Mouse (Mus musculus) heart, embryonic 12.5 days (tissue): ENCODE data around the gene Rps19. TPM values are rescaled to one million over a fixed set of nuclear protein-coding genes. Genes with fewer than 3 reads are reported as not detected.
"Not testable (repeated sequence)": the region's sequence is repeated elsewhere in the genome, so short reads cannot be mapped to it uniquely, and the experiment has no call there.

Experiments
- ATAC-seq: fragments of 200-750 bp; cut with Nextera tagmentation; 2 replicates; pipeline ENCODE4 v1.8.0; 2017; ENCODE audit warnings: moderate TSS enrichment, moderate library complexity; ENCODE audit not compliant: insufficient number of reproducible peaks, low FRiP score
- H3K27ac ChIP-seq: fragments of 300-500 bp; sonication (generic); 2 replicates; pipeline ENCODE4 v1.5.1; 2016; ENCODE audit warnings: mild to moderate bottlenecking, moderate library complexity; ENCODE audit not compliant: poor library complexity, severe bottlenecking
- H3K27me3 ChIP-seq: fragments of 300-500 bp; sonication (generic); replicated peaks from 2 replicates; pipeline ENCODE4 v1.6.1; 2016; ENCODE audit warnings: mild to moderate bottlenecking, moderate library complexity
- H3K36me3 ChIP-seq: fragments of 300-500 bp; sonication (generic); 2 replicates; pipeline ENCODE4 v1.6.1; 2016; ENCODE audit warnings: mild to moderate bottlenecking, moderate library complexity
- H3K4me1 ChIP-seq: fragments of 300-500 bp; sonication (generic); replicated peaks from 2 replicates; pipeline ENCODE4 v1.6.1; 2016; ENCODE audit warnings: mild to moderate bottlenecking
- H3K4me2 ChIP-seq: fragments of 300-500 bp; sonication (generic); 2 replicates; pipeline ENCODE4 v1.6.1; 2016; ENCODE audit warnings: mild to moderate bottlenecking, moderate library complexity
- H3K4me3 ChIP-seq: fragments of 300-500 bp; sonication (generic); 2 replicates; pipeline ENCODE4 v1.5.1; 2016; ENCODE audit warnings: mild to moderate bottlenecking
- H3K9ac ChIP-seq: fragments of 300-500 bp; sonication (generic); 2 replicates; pipeline ENCODE4 v1.6.1; 2016; ENCODE audit warnings: mild to moderate bottlenecking, moderate library complexity
- H3K9me3 ChIP-seq: fragments of 300-500 bp; sonication (generic); replicated peaks from 2 replicates; pipeline ENCODE4 v1.6.1; 2016; ENCODE audit warnings: mild to moderate bottlenecking, moderate library complexity
- WGBS: fragments of 180-500 bp; shearing (Covaris S2); methylation state at CpG from one replicate; pipeline ENCODE4 v1.1.7; 2016; 5-methylcytosine and 5-hydroxymethylcytosine counted together
- polyA plus RNA-seq: library from polyadenylated mRNA; unstranded; fragments of >200 nt; fragmentation: Nextera tagmentation; extraction: Ambion mirVana; gene quantifications from 2 replicates; pipeline ENCODE4 v1.2.1, GENCODE M21; 2016

Rps19 gene
- polyA plus RNA-seq, result 1,145 and 1,216 TPM in 2 replicates

- Histone ChIP-seq H3K36me3 (peaks cover 38% of the 10 kb centered on the region), H3K4me1 (peaks cover 27% of the 10 kb centered on the region), H3K4me2 (peak within 1 kb of the TSS; percentile 85), H3K9me3 (no peaks in the 10 kb centered on the region), H3K4me3 (peak within 1 kb of the TSS; percentile 93), H3K27ac (peak within 1 kb of the TSS; percentile 85), H3K9ac (peak within 1 kb of the TSS; percentile 99), H3K27me3 (no peaks in the 10 kb centered on the region)
- under 1% methylated on average over 57 of the region's 57 CpGs for WGBS
- peak; percentile 94 for ATAC-seq
Measured at GRCm38 (mm10) chr7:24883896-24884692, at the start of gene Rps19. Gene Rps19, plus strand, starts transcription at chr7:24884371.

- WGBS, result 65% methylated on average over 12 of the region's 13 CpGs
- H3K27me3 ChIP-seq, ATAC-seq, H3K4me1 ChIP-seq, H3K9ac ChIP-seq, H3K4me3 ChIP-seq, H3K4me2 ChIP-seq, H3K9me3 ChIP-seq, H3K36me3 ChIP-seq, H3K27ac ChIP-seq: not testable (repeated sequence)
Measured at GRCm38 (mm10) chr7:24838732-24839409, 45.3 kb upstream of the Rps19 start.

- no peak overlapping the region for H3K4me2 ChIP-seq
- H3K9ac ChIP-seq, result no peak overlapping the region
- ATAC-seq, result no peak
- H3K36me3 ChIP-seq, result no peaks in the 10 kb centered on the region
- no peaks in the 10 kb centered on the region; the same call in 1 of the 2 replicates for H3K27me3 ChIP-seq
- WGBS, result 70% methylated on average over 8 of the region's 8 CpGs
- H3K4me3 ChIP-seq, result no peak overlapping the region
- H3K9me3 ChIP-seq, result no peaks in the 10 kb centered on the region
- no peaks in the 10 kb centered on the region for H3K4me1 ChIP-seq
- no peak overlapping the region for H3K27ac ChIP-seq
Measured at GRCm38 (mm10) chr7:24839410-24839808, 44.8 kb upstream of the Rps19 start.

- 53% methylated on average over 3 of the region's 3 CpGs for WGBS
- H3K4me2 ChIP-seq, result no peak overlapping the region
- no peak overlapping the region for H3K27ac ChIP-seq
- H3K4me1 ChIP-seq, result no peaks in the 10 kb centered on the region
- ATAC-seq, result no peak
- H3K36me3 ChIP-seq, result no peaks in the 10 kb centered on the region
- H3K4me3 ChIP-seq, result no peak overlapping the region
- H3K27me3 ChIP-seq, result no peaks in the 10 kb centered on the region; the same call in 1 of the 2 replicates
- no peak overlapping the region for H3K9ac ChIP-seq
- H3K9me3 ChIP-seq, result no peaks in the 10 kb centered on the region
Measured at GRCm38 (mm10) chr7:24840331-24840730, 43.8 kb upstream of the Rps19 start.

- ATAC-seq, result no peak
- H3K9me3 ChIP-seq, result no peaks in the 10 kb centered on the region
- 73% methylated on average over 4 of the region's 4 CpGs for WGBS
Measured at GRCm38 (mm10) chr7:24841009-24841408, 43.2 kb upstream of the Rps19 start.

GRCm38 (mm10) chr7:24844144-24844543 lies 40.0 kb upstream of the Rps19 start:
- Histone ChIP-seq H3K27ac (no peak overlapping the region), H3K9me3 (no peaks in the 10 kb centered on the region), H3K4me2 (no peak overlapping the region), H3K4me1 (0 out of 2 replicates have a peak, but pooled peaks cover 3% of the 10 kb centered on the region), H3K36me3 (no peaks in the 10 kb centered on the region), H3K9ac (no peak overlapping the region), H3K27me3 (no peaks in the 10 kb centered on the region; the same call in 1 of the 2 replicates), H3K4me3 (no peak overlapping the region)
- 43% methylated on average over 5 of the region's 5 CpGs for WGBS
- no peak for ATAC-seq

More at GRCm38 (mm10) chr7:24841009-24841408, 43.2 kb upstream of the Rps19 start:
- Histone ChIP-seq H3K4me2 (no peak overlapping the region), H3K36me3 (no peaks in the 10 kb centered on the region), H3K9ac (no peak overlapping the region), H3K27ac (no peak overlapping the region), H3K4me1 (0 out of 2 replicates have a peak, but pooled peaks cover 3% of the 10 kb centered on the region), H3K4me3 (no peak overlapping the region), H3K27me3 (no peaks in the 10 kb centered on the region; the same call in 1 of the 2 replicates)

- H3K4me3 ChIP-seq, result no peak overlapping the region
- H3K9ac ChIP-seq, result no peak overlapping the region
- 75% methylated on average over 9 of the region's 9 CpGs for WGBS
- H3K27ac ChIP-seq, result no peak overlapping the region
- no peak overlapping the region for H3K4me2 ChIP-seq
- no peaks in the 10 kb centered on the region for H3K9me3 ChIP-seq
- H3K36me3 ChIP-seq, result no peaks in the 10 kb centered on the region
- no peaks in the 10 kb centered on the region; the same call in 1 of the 2 replicates for H3K27me3 ChIP-seq
- H3K4me1 ChIP-seq, result 0 out of 2 replicates have a peak, but pooled peaks cover 3% of the 10 kb centered on the region
- ATAC-seq, result no peak
Measured at GRCm38 (mm10) chr7:24845181-24845580, 39.0 kb upstream of the Rps19 start.

- Histone ChIP-seq H3K27ac (no peak overlapping the region), H3K36me3 (no peaks in the 10 kb centered on the region), H3K9ac (no peak overlapping the region), H3K4me3 (no peak overlapping the region), H3K4me1 (0 out of 2 replicates have a peak, but pooled peaks cover 4% of the 10 kb centered on the region), H3K4me2 (no peak overlapping the region), H3K9me3 (no peaks in the 10 kb centered on the region), H3K27me3 (no peaks in the 10 kb centered on the region; the same call in 1 of the 2 replicates)
- WGBS, result 2% methylated on average over 6 of the region's 6 CpGs
- ATAC-seq, result peak; percentile 72
Measured at GRCm38 (mm10) chr7:24845713-24846112, 38.5 kb upstream of the Rps19 start.

- not testable (repeated sequence) for H3K9ac ChIP-seq, H3K27me3 ChIP-seq, H3K9me3 ChIP-seq, H3K4me3 ChIP-seq, H3K4me1 ChIP-seq, ATAC-seq, H3K27ac ChIP-seq, H3K36me3 ChIP-seq, H3K4me2 ChIP-seq
- WGBS, result 28% methylated on average over 2 of the region's 2 CpGs
Measured at GRCm38 (mm10) chr7:24846576-24846975, 37.6 kb upstream of the Rps19 start.

GRCm38 (mm10) chr7:24850162-24850561 lies 34.0 kb upstream of the Rps19 start:
- WGBS, result 15% methylated on average over 5 of the region's 5 CpGs
- peak; percentile 47; the same call in 1 of the 2 replicates for ATAC-seq
- Histone ChIP-seq H3K27me3 (no peaks in the 10 kb centered on the region), H3K4me3 (no peak overlapping the region), H3K27ac (peak overlapping the region; percentile 60), H3K36me3 (no peaks in the 10 kb centered on the region), H3K4me1 (0 out of 2 replicates have a peak, but pooled peaks cover 10% of the 10 kb centered on the region), H3K4me2 (peak overlapping the region; percentile 38; the same call in 1 of the 2 replicates), H3K9me3 (no peaks in the 10 kb centered on the region), H3K9ac (no peak overlapping the region)

- Histone ChIP-seq H3K27me3 (no peaks in the 10 kb centered on the region), H3K4me1 (0 out of 2 replicates have a peak, but pooled peaks cover 8% of the 10 kb centered on the region), H3K9me3 (no peaks in the 10 kb centered on the region), H3K27ac (0 out of 2 replicates have a peak overlapping the region, but pooled peaks have one; percentile 53), H3K4me3 (no peak overlapping the region), H3K9ac (no peak overlapping the region), H3K36me3 (no peaks in the 10 kb centered on the region), H3K4me2 (peak overlapping the region; percentile 11; the same call in 1 of the 2 replicates)
- peak; percentile 84 for ATAC-seq
- 27% methylated on average over 6 of the region's 6 CpGs for WGBS
Measured at GRCm38 (mm10) chr7:24850899-24851303, 33.3 kb upstream of the Rps19 start.
